In genomic region chr14:62580945-62581344, GRCm38 (mm10) we compare ENCODE assay signal across 15 mouse cellular contexts. TPM values are rescaled to one million over a fixed set of nuclear protein-coding genes. Genes with fewer than 3 reads are reported as not detected.
A peak's percentile ranks its signal among the peaks of the same experiment; 100 is the strongest.
DNase-seq lines count a peak whose midpoint lies in the region; ATAC-seq and TF ChIP-seq lines count a peak whose summit lies in the region.
"Had no signal": no experiment of that assay in that cellular context is flagged by ENCODE, and none has a peak within 500 bp of the region (broad histone marks: within the 10 kb centered on the region; RNA-seq: fewer than 3 reads in every experiment).

No protein-coding gene starts in this region.

- TF ChIP-seq EP300 in heart, postnatal 0 days (IDR thresholded peaks at IDR 0.05; ENCODE audit: low read depth) = no peak

- intact Hi-C loops in heart, postnatal 25 days (cut with DNase I) = no loop called here

- 90% methylated on average over 3 of the region's 3 CpGs for WGBS in heart, postnatal 0 days

- H3K9me3 ChIP-seq in heart, postnatal 0 days (replicated peaks; ENCODE audit: control insufficient read depth, low read length) = no peaks in the 10 kb centered on the region
- H3K9me3 ChIP-seq: heart, embryonic 10.5 days; limb, embryonic 15.5 days had no signal

- H3K27me3 ChIP-seq in heart, postnatal 0 days (ENCODE audit: control insufficient read depth, insufficient read depth, low read length) = no peaks in the 10 kb centered on the region

- H3K27ac ChIP-seq in heart, postnatal 0 days (ENCODE audit: low read depth) = no peak overlapping the region
- H3K27ac ChIP-seq: heart, embryonic 10.5 days; limb, embryonic 15.5 days had no signal

- H3K36me3 ChIP-seq in heart, postnatal 0 days (replicated peaks; ENCODE audit: control insufficient read depth, insufficient read depth, low read length) = no peaks in the 10 kb centered on the region
- H3K36me3 ChIP-seq: heart, embryonic 10.5 days; limb, embryonic 15.5 days had no signal

- H3K4me2 ChIP-seq in heart, postnatal 0 days (ENCODE audit: low read depth, low read length) = no peak overlapping the region
- H3K4me2 ChIP-seq: hindbrain, embryonic 14.5 days; limb, embryonic 15.5 days had no signal

- H3K9ac ChIP-seq in heart, postnatal 0 days (replicated peaks; ENCODE audit: low read depth, low read length) = no peak overlapping the region
- H3K9ac ChIP-seq: hindbrain, embryonic 14.5 days; limb, embryonic 15.5 days had no signal

- no peak for DNase-seq in heart, postnatal 0 days (ENCODE audit: low spot score)
- DNase-seq in heart, postnatal 25 days (ENCODE audit: low spot score) = no peak
- DNase-seq in 416B (ENCODE audit: low read depth) (peak; percentile 40), WW6 (ENCODE audit: low read depth, low spot score) (peak; percentile 54)
- DNase-seq in frontal cortex, postnatal 36 days (ENCODE audit: low spot score in 2 of 2) = no peak
- no peak for DNase-seq in neural tube, embryonic 10.5 days (ENCODE audit: extremely low spot score, low spot score)
- no peak for DNase-seq in urinary bladder, adult 18-20 months (ENCODE audit: low spot score in 2 of 2)
- DNase-seq: cerebellum, postnatal 14 days; lung, postnatal 36 days; thymus, adult 18-20 months had no signal

- no peak overlapping the region for H3K4me3 ChIP-seq in heart, postnatal 0 days (ENCODE audit: low read depth, low read length)
- H3K4me3 ChIP-seq: heart, embryonic 10.5 days; limb, embryonic 15.5 days had no signal

- H3K4me1 ChIP-seq in heart, postnatal 0 days (ENCODE audit: control insufficient read depth, insufficient read depth) = no peaks in the 10 kb centered on the region

- no peak for TF ChIP-seq CTCF in heart, postnatal 0 days (IDR thresholded peaks at IDR 0.05; ENCODE audit: low read depth)

- ATAC-seq in heart, postnatal 0 days (ENCODE audit: insufficient read depth, low read depth) = peak; percentile 30; the same call in 1 of the 2 replicates
- 0 out of 2 replicates have a peak, but pooled peaks have one; percentile 37 for ATAC-seq in megakaryocyte-erythroid progenitor cell, adult 5-6 weeks (replicated peaks; ENCODE audit: low FRiP score, low TSS enrichment, poor library complexity, severe bottlenecking)
- ATAC-seq: activated CD4-positive, CD25-positive, alpha-beta regulatory T cell, adult 4 months had no signal

RNA-seq across cellular contexts. Expression of gene Gm4131, which starts 14.2 kb away (rescaled TPM):
- not detected in 2 replicates for total RNA-seq in heart, postnatal 0 days (2014; rRNA removed; ENCODE audit: low replicate concordance)
- not detected in 2 replicates for polyA plus RNA-seq in heart, postnatal 0 days (2015; fragmentation: Nextera tagmentation; extraction: Ambion mirVana)
- total RNA-seq in heart, postnatal 25 days (2021) = not detected
- total RNA-seq in megakaryocyte-erythroid progenitor cell, adult 5-6 weeks (2014; fragmentation: Nextera tagmentation) = not detected in 2 replicates
- total RNA-seq in megakaryocyte-erythroid progenitor cell, adult 5-6 weeks (2017) = not detected in 2 replicates
- polyA plus RNA-seq: activated CD4-positive, CD25-positive, alpha-beta regulatory T cell, adult 4 months; heart, embryonic 10.5 days; limb, embryonic 15.5 days had no signal

RNA-seq across cellular contexts. Expression of gene Fam124a, which starts 25.4 kb away (rescaled TPM):
- 8.5 and 19.6 TPM in 2 replicates for total RNA-seq in heart, postnatal 0 days (2014; rRNA removed; ENCODE audit: low replicate concordance)
- 3.2 and 5.0 TPM in 2 replicates for polyA plus RNA-seq in heart, postnatal 0 days (2015; fragmentation: Nextera tagmentation; extraction: Ambion mirVana)
- 1 to 10 TPM; 3.0 to 4.3 TPM for total RNA-seq in heart, postnatal 25 days (2021)
- total RNA-seq in megakaryocyte-erythroid progenitor cell, adult 5-6 weeks (2014; fragmentation: Nextera tagmentation) = 0.15 TPM in 1 of 2 replicates, not detected in the other
- total RNA-seq in megakaryocyte-erythroid progenitor cell, adult 5-6 weeks (2017) = 0.23 TPM in 1 of 2 replicates, not detected in the other
- polyA plus RNA-seq: activated CD4-positive, CD25-positive, alpha-beta regulatory T cell, adult 4 months had no signal

Comparison
In these comparisons a context has a peak if more than half of its experiments do, and no peak if none do; other contexts are left out.
1. DNase-seq: peak in 416B (single experiment) and WW6 (single experiment); none in heart, postnatal 0 days (single experiment), heart, postnatal 25 days (single experiment), frontal cortex, postnatal 36 days (0 of 2), neural tube, embryonic 10.5 days (single experiment) and urinary bladder, adult 18-20 months (0 of 2).